Mouse (Mus musculus) lung, postnatal 0 days (tissue): ENCODE measurements at regions not wholly inside any gene's neighbourhood (a gene's known extent, or its start where the extent isn't known, plus 50 kb on each side); places are given as distances from the start of the nearest gene placed in this dataset.

Experiments
- ATAC-seq: fragments of 200-750 bp; cut with Nextera tagmentation; 2 replicates; pipeline ENCODE4 v1.8.0; 2017; ENCODE audit warnings: moderate library complexity
- DNase-seq: peaks from one replicate; pipeline ENCODE4 v3.0.0-alpha.2; 2016; ENCODE audit warnings: low spot score
- H3K27ac ChIP-seq: fragments of 300-500 bp; sonication (generic); 2 replicates; pipeline ENCODE4 v1.5.1; 2014; ENCODE audit warnings: antibody characterized with exemption, mild to moderate bottlenecking, low read length, mixed read lengths
- H3K27me3 ChIP-seq: fragments of 300-500 bp; sonication (generic); replicated peaks from 2 replicates; pipeline ENCODE4 v1.6.1; 2014; ENCODE audit warnings: low read length, mixed read lengths; ENCODE audit not compliant: insufficient read depth
- H3K36me3 ChIP-seq: fragments of 300-500 bp; sonication (generic); 2 replicates; pipeline ENCODE4 v1.6.1; 2014; ENCODE audit warnings: low read length, mixed read lengths; ENCODE audit not compliant: insufficient read depth
- H3K4me1 ChIP-seq: fragments of 300-500 bp; sonication (generic); 2 replicates; pipeline ENCODE4 v1.6.1; 2014; ENCODE audit warnings: antibody characterized with exemption, low read depth, low read length, mixed read lengths; ENCODE audit not compliant: insufficient read depth
- H3K4me2 ChIP-seq: fragments of 300-500 bp; sonication (generic); replicated peaks from 2 replicates; pipeline ENCODE4 v1.6.1; 2014; ENCODE audit warnings: low read depth, mild to moderate bottlenecking, low read length, moderate library complexity, mixed read lengths
- H3K4me3 ChIP-seq: fragments of 300-500 bp; sonication (generic); 2 replicates; pipeline ENCODE4 v1.5.1; 2014; ENCODE audit warnings: low read depth, low read length
- H3K9ac ChIP-seq: fragments of 300-500 bp; sonication (generic); replicated peaks from 2 replicates; pipeline ENCODE4 v1.6.1; 2014; ENCODE audit warnings: low read depth, mild to moderate bottlenecking
- H3K9me3 ChIP-seq: fragments of 300-500 bp; sonication (generic); 2 replicates; pipeline ENCODE4 v1.6.1; 2016; ENCODE audit warnings: low read length, mixed read lengths
- CTCF ChIP-seq: IDR thresholded peaks from 2 replicates; pipeline ENCODE4 v1.5.1; 2016; ENCODE audit warnings: antibody characterized with exemption, mild to moderate bottlenecking
- EP300 ChIP-seq: IDR thresholded peaks from 2 replicates; pipeline ENCODE4 v1.6.1; 2016; ENCODE audit warnings: antibody characterized with exemption, mild to moderate bottlenecking, control low read depth
- WGBS: fragments of 180-500 bp; shearing (Covaris S2); extraction: QIAGEN DNeasy Blood & Tissue Kit; methylation state at CpG from one replicate; pipeline ENCODE4 v1.1.7; 2014; 5-methylcytosine and 5-hydroxymethylcytosine counted together

DNA sequence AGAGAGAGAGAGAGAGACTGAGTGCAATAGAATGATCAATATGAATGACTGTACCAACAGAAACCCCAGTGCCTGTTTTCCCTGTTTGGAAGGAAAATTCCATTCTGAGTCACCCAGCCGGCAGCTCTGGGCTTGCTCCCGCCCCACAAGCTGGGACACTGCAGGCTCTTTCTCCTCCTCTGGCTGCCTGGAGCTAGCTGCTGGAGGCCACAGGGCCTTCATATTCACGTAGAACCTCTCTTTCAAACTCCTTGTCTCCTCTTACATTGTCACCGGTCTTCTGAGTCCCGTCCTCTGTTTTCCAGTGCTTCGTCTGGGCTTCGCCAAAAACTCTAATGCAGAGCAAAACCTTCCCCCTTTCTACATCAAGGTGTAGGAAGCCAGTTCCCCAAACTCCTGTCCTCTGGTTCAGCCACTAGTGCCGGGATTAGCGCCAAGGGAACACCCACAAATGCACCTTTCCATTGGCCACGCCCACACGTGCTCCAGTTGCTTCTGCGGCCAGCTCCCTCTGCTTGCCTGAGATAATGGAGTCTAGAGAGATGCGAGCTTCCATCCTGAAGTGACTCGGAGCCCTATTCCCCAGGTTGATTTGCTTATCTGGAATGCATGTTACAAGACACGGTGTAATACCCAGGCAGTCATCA is 76.4 kb upstream of the Map1b start:
- H3K27ac ChIP-seq, result no peak overlapping the region
- ATAC-seq (peak; percentile 43; the same call in 1 of the 2 replicates), DNase-seq (peak; percentile 58)
- no peaks in the 10 kb centered on the region for H3K27me3 ChIP-seq
- H3K4me3 ChIP-seq, result no peak overlapping the region
- H3K4me1 ChIP-seq, result no peaks in the 10 kb centered on the region
- 12% methylated on average over 15 of the region's 15 CpGs for WGBS
- no peak overlapping the region for H3K9ac ChIP-seq
- no peak for TF ChIP-seq CTCF
- H3K9me3 ChIP-seq, result no peaks in the 10 kb centered on the region
- no peak overlapping the region for H3K4me2 ChIP-seq
- no peaks in the 10 kb centered on the region for H3K36me3 ChIP-seq

DNA sequence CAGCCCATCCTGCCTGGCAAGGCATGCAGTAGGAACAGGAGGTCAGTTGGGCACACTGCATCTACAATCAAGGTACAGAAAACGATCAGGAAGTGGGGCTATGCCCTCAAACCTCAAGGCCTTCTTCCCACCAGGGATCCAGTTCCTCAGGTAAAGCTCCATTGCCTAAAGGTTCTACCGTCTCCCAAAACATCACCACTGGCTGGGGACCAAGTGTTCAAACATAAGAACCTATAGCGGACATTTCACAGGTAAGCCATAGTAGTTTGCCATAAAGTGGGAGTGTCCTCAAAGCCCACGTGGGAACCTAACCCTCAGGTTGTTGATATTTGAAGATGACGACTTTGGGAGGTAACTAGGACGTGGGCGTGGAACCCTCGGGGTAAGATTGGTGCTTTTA is 72.3 kb upstream of the Map1b start:
- H3K4me1 ChIP-seq, result no peaks in the 10 kb centered on the region
- H3K36me3 ChIP-seq, result no peaks in the 10 kb centered on the region
- no peak for TF ChIP-seq CTCF
- TF ChIP-seq EP300, result no peak
- H3K9me3 ChIP-seq, result no peaks in the 10 kb centered on the region
- no peak overlapping the region for H3K9ac ChIP-seq
- H3K27ac ChIP-seq, result no peak overlapping the region
- no peak overlapping the region for H3K4me3 ChIP-seq
- H3K27me3 ChIP-seq, result no peaks in the 10 kb centered on the region
- no peak for DNase-seq
- WGBS, result 82% methylated on average over 8 of the region's 8 CpGs
- H3K4me2 ChIP-seq, result no peak overlapping the region
- ATAC-seq, result no peak

- DNase-seq (no peak), ATAC-seq (no peak)
- H3K4me2 ChIP-seq, result no peak overlapping the region
- TF ChIP-seq CTCF, result no peak
- no peak for TF ChIP-seq EP300
- H3K4me3 ChIP-seq, result no peak overlapping the region
- H3K36me3 ChIP-seq, result no peaks in the 10 kb centered on the region
- H3K27me3 ChIP-seq, result no peaks in the 10 kb centered on the region
- 49% methylated on average over 3 of the region's 3 CpGs for WGBS
- no peaks in the 10 kb centered on the region for H3K4me1 ChIP-seq
- H3K9me3 ChIP-seq, result no peaks in the 10 kb centered on the region
- H3K9ac ChIP-seq, result no peak overlapping the region
- no peak overlapping the region for H3K27ac ChIP-seq
Measured at GRCm38 (mm10) chr13:99583841-99584240, 67.5 kb upstream of the Map1b start.

GRCm38 (mm10) chr13:99580296-99580695 is 64.0 kb upstream of the Map1b start:
- H3K9me3 ChIP-seq, result no peaks in the 10 kb centered on the region
- TF ChIP-seq EP300, result no peak
- no peak for TF ChIP-seq CTCF
- 87% methylated on average over 5 of the region's 5 CpGs for WGBS
- H3K4me2 ChIP-seq, result no peak overlapping the region
- DNase-seq, result no peak
- no peak overlapping the region for H3K4me3 ChIP-seq
- H3K36me3 ChIP-seq, result no peaks in the 10 kb centered on the region
- no peak for ATAC-seq
- no peak overlapping the region for H3K27ac ChIP-seq
- H3K27me3 ChIP-seq, result no peaks in the 10 kb centered on the region
- no peaks in the 10 kb centered on the region for H3K4me1 ChIP-seq
- no peak overlapping the region for H3K9ac ChIP-seq

DNA sequence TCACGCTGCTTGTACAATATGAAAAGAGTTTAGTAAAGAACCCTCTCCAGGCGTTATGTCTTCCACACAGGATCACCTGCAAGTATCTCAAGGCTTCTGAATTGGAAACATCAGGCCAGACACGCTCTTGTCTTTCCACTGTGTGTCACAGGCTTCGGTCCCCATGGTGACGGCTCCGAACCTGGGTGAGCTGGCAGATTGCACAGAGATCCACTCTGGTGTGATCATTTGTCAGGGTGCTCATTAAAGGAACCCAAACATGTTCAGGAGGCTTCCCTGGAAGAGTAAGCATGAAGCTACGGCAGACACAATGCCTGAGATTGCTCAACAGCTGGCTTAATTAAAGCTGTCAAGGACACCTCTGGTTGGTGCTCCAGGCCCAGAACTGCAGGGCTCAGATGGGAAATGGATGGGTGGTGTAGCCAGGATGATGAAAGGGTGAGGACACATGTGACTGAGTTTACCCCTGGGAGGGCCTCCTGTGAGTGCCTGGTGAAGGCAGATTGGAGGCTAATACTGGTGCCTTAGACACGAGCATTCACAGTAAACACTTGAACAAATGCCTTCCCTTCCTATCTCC is 63.3 kb upstream of the Map1b start:
- Histone ChIP-seq H3K27ac (no peak overlapping the region), H3K4me3 (no peak overlapping the region), H3K4me2 (no peak overlapping the region), H3K27me3 (no peaks in the 10 kb centered on the region), H3K9me3 (no peaks in the 10 kb centered on the region), H3K4me1 (no peaks in the 10 kb centered on the region), H3K36me3 (no peaks in the 10 kb centered on the region), H3K9ac (no peak overlapping the region)
- no peak for ATAC-seq
- no peak for TF ChIP-seq CTCF
- TF ChIP-seq EP300, result no peak
- DNase-seq, result no peak
- WGBS, result 63% methylated on average over 8 of the region's 8 CpGs

GRCm38 (mm10) chr13:99577686-99578085 is 61.3 kb upstream of the Map1b start:
- DNase-seq (no peak), ATAC-seq (no peak)
- no peak for TF ChIP-seq EP300
- no peak for TF ChIP-seq CTCF
- Histone ChIP-seq H3K4me2 (no peak overlapping the region), H3K4me3 (no peak overlapping the region), H3K36me3 (no peaks in the 10 kb centered on the region), H3K27me3 (no peaks in the 10 kb centered on the region), H3K27ac (no peak overlapping the region), H3K9me3 (no peaks in the 10 kb centered on the region), H3K4me1 (no peaks in the 10 kb centered on the region), H3K9ac (no peak overlapping the region)
- WGBS, result 67% methylated on average over 4 of the region's 4 CpGs
